Mouse (Mus musculus) left cerebral cortex, postnatal 25 days (tissue): ENCODE measurements around the gene AC109138.7. TPM values are rescaled to one million over a fixed set of nuclear protein-coding genes. Genes with fewer than 3 reads are reported as not detected.

Experiments used
- DNase-seq, 2 experiments: peaks; one replicate each; pipeline ENCODE4 v3.0.0; 2022; ENCODE audit warnings: low spot score in 2 of 2, mixed read lengths in 1 of 2
- intact Hi-C: fragments of 180-260 bp; cut with DNase I; formaldehyde crosslinking; loops from one replicate; pipeline ENCODE4 v1.15.1; 2025
- total RNA-seq, 2 experiments: library from RNA; stranded (reverse); gene quantifications; 2 replicates each; pipeline ENCODE4 v1.2.3; 2021

AC109138.7 gene
- total RNA-seq, 2 experiments from 2014 or later, result not detected

- DNase-seq, result no peak
- intact Hi-C loops, result no loop called here
Measured at GRCm38 (mm10) chr19:4214771-4215450, 754 bp downstream of the AC109138.7 start.

GRCm38 (mm10) chr19:4215451-4215840 is 1.3 kb downstream of the AC109138.7 start:
- no peak for DNase-seq
- intact Hi-C loops, result no loop called here

- intact Hi-C loops, result no loop called here
- DNase-seq, result peak in 1 of 2 experiments; percentile 47
Measured at GRCm38 (mm10) chr19:4216041-4216685, 2.0 kb downstream of the AC109138.7 start.

GRCm38 (mm10) chr19:4217140-4217539 is 3.0 kb downstream of the AC109138.7 start:
- intact Hi-C loops, result no loop called here
- no peak for DNase-seq

- no peak for DNase-seq
- intact Hi-C loops, result no loop called here
Measured at GRCm38 (mm10) chr19:4217855-4218254, 3.7 kb downstream of the AC109138.7 start.

- DNase-seq, result no peak
- intact Hi-C loops, result no loop called here
Measured at GRCm38 (mm10) chr19:4218293-4218692, 4.1 kb downstream of the AC109138.7 start.

- no peak for DNase-seq
- intact Hi-C loops, result no loop called here
Measured at GRCm38 (mm10) chr19:4218784-4219183, 4.6 kb downstream of the AC109138.7 start.

- intact Hi-C loops, result no loop called here
- DNase-seq, result no peak
Measured at GRCm38 (mm10) chr19:4219943-4220342, 5.8 kb downstream of the AC109138.7 start.

- intact Hi-C loops, result no loop called here
- DNase-seq, result no peak
Measured at GRCm38 (mm10) chr19:4220416-4220815, 6.3 kb downstream of the AC109138.7 start.

- intact Hi-C loops, result no loop called here
Measured at GRCm38 (mm10) chr19:4220957-4221743, 7.0 kb downstream of the AC109138.7 start.

GRCm38 (mm10) chr19:4222165-4222564 is 8.0 kb downstream of the AC109138.7 start:
- intact Hi-C loops, result no loop called here
- no peak for DNase-seq

More at GRCm38 (mm10) chr19:4220957-4221743, 7.0 kb downstream of the AC109138.7 start:
- no peak for DNase-seq

- intact Hi-C loops, result loop anchor here (5.0 kb wide), 3 partner anchors 99 to 209 kb away; partner anchors contain the start of genes Aip, Cdk2ap2 and Pitpnm1
- DNase-seq, result no peak
Measured at GRCm38 (mm10) chr19:4226779-4227178, 12.6 kb downstream of the AC109138.7 start.

GRCm38 (mm10) chr19:4227446-4227845 is 13.3 kb downstream of the AC109138.7 start:
- intact Hi-C loops, result loop anchor here (5.0 kb wide), 3 partner anchors 100 to 210 kb away; partner anchors contain the start of genes Aip, Cdk2ap2 and Pitpnm1

GRCm38 (mm10) chr19:4227894-4228678 is 13.9 kb downstream of the AC109138.7 start:
- peak; percentile 70 to 84 for DNase-seq

More at GRCm38 (mm10) chr19:4227446-4227845, 13.3 kb downstream of the AC109138.7 start:
- no peak for DNase-seq

GRCm38 (mm10) chr19:4228891-4229290 is 14.7 kb downstream of the AC109138.7 start:
- intact Hi-C loops, result loop anchor here (1.0 to 5.0 kb wide), 5 partner anchors 22 to 212 kb away; partner anchors contain the start of genes Aip, Cdk2ap2 and Pitpnm1
- no peak for DNase-seq

More at GRCm38 (mm10) chr19:4227894-4228678, 13.9 kb downstream of the AC109138.7 start:
- intact Hi-C loops, result loop anchor here (1.0 to 5.0 kb wide), 5 partner anchors 21 to 211 kb away; partner anchors contain the start of genes Aip, Cdk2ap2 and Pitpnm1

- intact Hi-C loops, result loop anchor here (5.0 kb wide), 4 partner anchors 102 to 282 kb away; partner anchors contain the start of genes Aip, Cdk2ap2 and Pitpnm1
Measured at GRCm38 (mm10) chr19:4229451-4230076, 15.4 kb downstream of the AC109138.7 start.

GRCm38 (mm10) chr19:4230415-4230814 is 16.3 kb downstream of the AC109138.7 start:
- DNase-seq, result peak in 1 of 2 experiments; percentile 15
- intact Hi-C loops, result loop anchor here (5.0 kb wide), 1 partner anchor 283 kb away; no protein-coding TSS in a partner anchor

More at GRCm38 (mm10) chr19:4229451-4230076, 15.4 kb downstream of the AC109138.7 start:
- DNase-seq, result no peak
